Mouse (Mus musculus): ENCODE results near the gene Fmo2. TPM values are rescaled to one million over a fixed set of nuclear protein-coding genes. Genes with fewer than 3 reads are reported as not detected.

Gene Fmo2
- polyA plus RNA-seq, 1 experiment from 2014 or later, result 31.8 TPM

GRCm38 (mm10) chr1:162930631-162931030 is 32.1 kb upstream of the Fmo2 start:
- no peak for ATAC-seq (replicated peaks; ENCODE audit: low FRiP score, low read depth)
- Histone ChIP-seq H3K4me1 (replicated peaks; ENCODE audit: insufficient read depth, low read length) (no peaks in the 10 kb centered on the region), H3K9ac (ENCODE audit: low read depth, low read length) (no peak overlapping the region), H3K27ac (no peak overlapping the region), H3K27me3 (ENCODE audit: insufficient read depth, low read length) (no peaks in the 10 kb centered on the region), H3K4me2 (ENCODE audit: low read length) (no peak overlapping the region), H3K9me3 (replicated peaks; ENCODE audit: low read length) (no peaks in the 10 kb centered on the region), H3K4me3 (replicated peaks; ENCODE audit: low read depth, low read length) (no peak overlapping the region), H3K36me3 (ENCODE audit: insufficient read depth, low read length) (no peaks in the 10 kb centered on the region)
- DNase-seq (ENCODE audit: low spot score), result no peak
- 65% methylated on average over 2 of the region's 2 CpGs for WGBS
- no peak for TF ChIP-seq CTCF (IDR thresholded peaks at IDR 0.05; ENCODE audit: low read depth)

- no peak overlapping the region for H3K4me2 ChIP-seq (ENCODE audit: low read length)
- no peaks in the 10 kb centered on the region for H3K36me3 ChIP-seq (ENCODE audit: insufficient read depth, low read length)
- no peak overlapping the region for H3K27ac ChIP-seq
- ATAC-seq (replicated peaks; ENCODE audit: low FRiP score, low read depth) (no peak), DNase-seq (ENCODE audit: low spot score) (no peak)
- no peaks in the 10 kb centered on the region for H3K4me1 ChIP-seq (replicated peaks; ENCODE audit: insufficient read depth, low read length)
- no peak overlapping the region for H3K4me3 ChIP-seq (replicated peaks; ENCODE audit: low read depth, low read length)
- TF ChIP-seq CTCF (IDR thresholded peaks at IDR 0.05; ENCODE audit: low read depth), result no peak
- no peaks in the 10 kb centered on the region for H3K9me3 ChIP-seq (replicated peaks; ENCODE audit: low read length)
- H3K27me3 ChIP-seq (ENCODE audit: insufficient read depth, low read length), result no peaks in the 10 kb centered on the region
- H3K9ac ChIP-seq (ENCODE audit: low read depth, low read length), result no peak overlapping the region
- WGBS, result 90% methylated on average over 3 of the region's 3 CpGs
These were observed 30.6 kb upstream of the Fmo2 start for GRCm38 (mm10) chr1:162929146-162929545.

- no peak for DNase-seq (ENCODE audit: low spot score)
- no peak overlapping the region for H3K4me2 ChIP-seq (ENCODE audit: low read length)
These were observed 26.6 kb upstream of the Fmo2 start for GRCm38 (mm10) chr1:162925121-162925520.

GRCm38 (mm10) chr1:162916661-162917060 is 18.1 kb upstream of the Fmo2 start:
- TF ChIP-seq CTCF (IDR thresholded peaks at IDR 0.05; ENCODE audit: low read depth), result no peak
- no peak overlapping the region for H3K4me2 ChIP-seq (ENCODE audit: low read length)
- H3K4me1 ChIP-seq (replicated peaks; ENCODE audit: insufficient read depth, low read length), result no peaks in the 10 kb centered on the region
- ATAC-seq (replicated peaks; ENCODE audit: low FRiP score, low read depth), result no peak
- H3K9me3 ChIP-seq (replicated peaks; ENCODE audit: low read length), result no peaks in the 10 kb centered on the region
- no peaks in the 10 kb centered on the region for H3K36me3 ChIP-seq (ENCODE audit: insufficient read depth, low read length)
- H3K27me3 ChIP-seq (ENCODE audit: insufficient read depth, low read length), result no peaks in the 10 kb centered on the region
- 62% methylated on average over 8 of the region's 8 CpGs for WGBS
- DNase-seq (ENCODE audit: low spot score), result no peak
- H3K4me3 ChIP-seq (replicated peaks; ENCODE audit: low read depth, low read length), result no peak overlapping the region
- H3K27ac ChIP-seq, result no peak overlapping the region
- no peak overlapping the region for H3K9ac ChIP-seq (ENCODE audit: low read depth, low read length)

More at GRCm38 (mm10) chr1:162925121-162925520, 26.6 kb upstream of the Fmo2 start:
- no peaks in the 10 kb centered on the region for H3K36me3 ChIP-seq (ENCODE audit: insufficient read depth, low read length)
- 71% methylated on average over 1 of the region's 1 CpGs for WGBS
- H3K27ac ChIP-seq, result no peak overlapping the region
- ATAC-seq (replicated peaks; ENCODE audit: low FRiP score, low read depth), result no peak
- TF ChIP-seq CTCF (IDR thresholded peaks at IDR 0.05; ENCODE audit: low read depth), result no peak
- H3K9me3 ChIP-seq (replicated peaks; ENCODE audit: low read length), result no peaks in the 10 kb centered on the region
- no peaks in the 10 kb centered on the region for H3K4me1 ChIP-seq (replicated peaks; ENCODE audit: insufficient read depth, low read length)
- H3K9ac ChIP-seq (ENCODE audit: low read depth, low read length), result no peak overlapping the region
- no peak overlapping the region for H3K4me3 ChIP-seq (replicated peaks; ENCODE audit: low read depth, low read length)
- no peaks in the 10 kb centered on the region for H3K27me3 ChIP-seq (ENCODE audit: insufficient read depth, low read length)

GRCm38 (mm10) chr1:162914932-162915556 is 16.5 kb upstream of the Fmo2 start:
- no peak for ATAC-seq (replicated peaks; ENCODE audit: low FRiP score, low read depth)
- DNase-seq (ENCODE audit: low spot score), result no peak
- 82% methylated on average over 4 of the region's 4 CpGs for WGBS

GRCm38 (mm10) chr1:162912085-162912484 is 13.6 kb upstream of the Fmo2 start:
- Histone ChIP-seq H3K4me2 (ENCODE audit: low read length) (no peak overlapping the region), H3K9ac (ENCODE audit: low read depth, low read length) (no peak overlapping the region), H3K9me3 (replicated peaks; ENCODE audit: low read length) (no peaks in the 10 kb centered on the region), H3K36me3 (ENCODE audit: insufficient read depth, low read length) (no peaks in the 10 kb centered on the region), H3K27me3 (ENCODE audit: insufficient read depth, low read length) (no peaks in the 10 kb centered on the region), H3K4me3 (replicated peaks; ENCODE audit: low read depth, low read length) (no peak overlapping the region), H3K27ac (no peak overlapping the region), H3K4me1 (replicated peaks; ENCODE audit: insufficient read depth, low read length) (no peaks in the 10 kb centered on the region)
- DNase-seq (ENCODE audit: low spot score) (no peak), ATAC-seq (replicated peaks; ENCODE audit: low FRiP score, low read depth) (no peak)
- no peak for TF ChIP-seq CTCF (IDR thresholded peaks at IDR 0.05; ENCODE audit: low read depth)

More at GRCm38 (mm10) chr1:162914932-162915556, 16.5 kb upstream of the Fmo2 start:
- no peak overlapping the region for H3K4me2 ChIP-seq (ENCODE audit: low read length)
- TF ChIP-seq CTCF (IDR thresholded peaks at IDR 0.05; ENCODE audit: low read depth), result no peak
- no peaks in the 10 kb centered on the region for H3K27me3 ChIP-seq (ENCODE audit: insufficient read depth, low read length)
- no peak overlapping the region for H3K9ac ChIP-seq (ENCODE audit: low read depth, low read length)
- H3K4me1 ChIP-seq (replicated peaks; ENCODE audit: insufficient read depth, low read length), result no peaks in the 10 kb centered on the region
- H3K4me3 ChIP-seq (replicated peaks; ENCODE audit: low read depth, low read length), result no peak overlapping the region
- H3K9me3 ChIP-seq (replicated peaks; ENCODE audit: low read length), result no peaks in the 10 kb centered on the region
- no peak overlapping the region for H3K27ac ChIP-seq
- H3K36me3 ChIP-seq (ENCODE audit: insufficient read depth, low read length), result no peaks in the 10 kb centered on the region

GRCm38 (mm10) chr1:162901879-162902278 is 3.4 kb upstream of the Fmo2 start:
- no peak for TF ChIP-seq CTCF (IDR thresholded peaks at IDR 0.05; ENCODE audit: low read depth)
- Histone ChIP-seq H3K9me3 (replicated peaks; ENCODE audit: low read length) (no peaks in the 10 kb centered on the region), H3K4me1 (replicated peaks; ENCODE audit: insufficient read depth, low read length) (no peaks in the 10 kb centered on the region), H3K27me3 (ENCODE audit: insufficient read depth, low read length) (no peaks in the 10 kb centered on the region), H3K27ac (no peak overlapping the region), H3K4me3 (replicated peaks; ENCODE audit: low read depth, low read length) (no peak overlapping the region), H3K4me2 (ENCODE audit: low read length) (no peak overlapping the region), H3K36me3 (ENCODE audit: insufficient read depth, low read length) (no peaks in the 10 kb centered on the region), H3K9ac (ENCODE audit: low read depth, low read length) (no peak overlapping the region)
- DNase-seq (ENCODE audit: low spot score), result no peak
- ATAC-seq (replicated peaks; ENCODE audit: low FRiP score, low read depth), result no peak
- WGBS, result 53% methylated on average over 4 of the region's 4 CpGs
